Mouse (Mus musculus) testis, adult 2 months (tissue): ENCODE results near the gene Slc10a7. TPM values are rescaled to one million over a fixed set of nuclear protein-coding genes. Genes with fewer than 3 reads are reported as not detected.

Experiments used
- H3K27ac ChIP-seq: fragments of 200-500 bp; 2 replicates; pipeline ENCODE4 v1.5.1; 2012; ENCODE audit warnings: low read depth, low read length; ENCODE audit not compliant: control insufficient read depth, insufficient read depth
- H3K27me3 ChIP-seq: fragments of 200-500 bp; 2 replicates; pipeline ENCODE4 v1.6.1; 2012; ENCODE audit warnings: mild to moderate bottlenecking, low read length, moderate library complexity; ENCODE audit not compliant: control insufficient read depth, insufficient read depth
- H3K36me3 ChIP-seq: fragments of 200-500 bp; 2 replicates; pipeline ENCODE4 v1.6.1; 2012; ENCODE audit warnings: mild to moderate bottlenecking, low read length; ENCODE audit not compliant: control insufficient read depth, insufficient read depth
- H3K4me1 ChIP-seq: fragments of 200-500 bp; 2 replicates; pipeline ENCODE4 v1.6.1; 2012; ENCODE audit warnings: low read length; ENCODE audit not compliant: control insufficient read depth, insufficient read depth
- H3K4me3 ChIP-seq: fragments of 200-500 bp; 2 replicates; pipeline ENCODE4 v1.5.1; 2012; ENCODE audit warnings: low read depth, mild to moderate bottlenecking, low read length, moderate library complexity, mixed read lengths; ENCODE audit not compliant: control insufficient read depth
- CTCF ChIP-seq: fragments of 200-500 bp; IDR thresholded peaks from 2 replicates; pipeline ENCODE4 v1.5.1; 2012; ENCODE audit warnings: low read depth, mild to moderate bottlenecking, inconsistent platforms, low read length, moderate library complexity; ENCODE audit not compliant: control insufficient read depth, insufficient read depth, insufficient replicate concordance
- POLR2A ChIP-seq: fragments of 200-500 bp; IDR thresholded peaks from 2 replicates; pipeline ENCODE4 v1.6.1; 2012; ENCODE audit warnings: low read depth, mild to moderate bottlenecking, inconsistent platforms, low read length, moderate library complexity; ENCODE audit not compliant: control insufficient read depth
- polyA plus RNA-seq: library from polyadenylated mRNA; depleted of rRNA; stranded (reverse); fragments of >200 nt; gene quantifications from 2 replicates; pipeline ENCODE4 v1.2.3, GENCODE M21; 2012

Gene Slc10a7
- polyA plus RNA-seq, 1 experiment, result 10.8 TPM

- no peaks in the 10 kb centered on the region for H3K4me1 ChIP-seq
- H3K4me3 ChIP-seq, result no peak overlapping the region
- no peaks in the 10 kb centered on the region for H3K27me3 ChIP-seq
- no peak overlapping the region for H3K27ac ChIP-seq
- no peaks in the 10 kb centered on the region for H3K36me3 ChIP-seq
- TF ChIP-seq POLR2A, result no peak
Measured at GRCm38 (mm10) chr8:78732410-78732809, 223.3 kb downstream of the Slc10a7 start.

- no peak overlapping the region for H3K4me3 ChIP-seq
- no peaks in the 10 kb centered on the region for H3K4me1 ChIP-seq
- TF ChIP-seq CTCF, result no peak
- no peak for TF ChIP-seq POLR2A
- no peaks in the 10 kb centered on the region for H3K27me3 ChIP-seq
- H3K27ac ChIP-seq, result no peak overlapping the region
- H3K36me3 ChIP-seq, result no peaks in the 10 kb centered on the region
Measured at GRCm38 (mm10) chr8:78732995-78733512, 223.9 kb downstream of the Slc10a7 start.

- Histone ChIP-seq H3K36me3 (no peaks in the 10 kb centered on the region), H3K4me3 (no peak overlapping the region), H3K4me1 (no peaks in the 10 kb centered on the region), H3K27me3 (no peaks in the 10 kb centered on the region), H3K27ac (no peak overlapping the region)
- TF ChIP-seq CTCF (no peak), POLR2A (no peak)
Measured at GRCm38 (mm10) chr8:78734721-78735517, 225.8 kb downstream of the Slc10a7 start.

GRCm38 (mm10) chr8:78738304-78738703, 229.2 kb downstream of the Slc10a7 start:
- TF ChIP-seq POLR2A, result no peak
- TF ChIP-seq CTCF, result no peak
- no peak overlapping the region for H3K27ac ChIP-seq

GRCm38 (mm10) chr8:78740936-78741335, 231.8 kb downstream of the Slc10a7 start:
- no peak for TF ChIP-seq CTCF
- no peak for TF ChIP-seq POLR2A

More at GRCm38 (mm10) chr8:78738304-78738703, 229.2 kb downstream of the Slc10a7 start:
- no peaks in the 10 kb centered on the region; the same call in 1 of the 2 replicates for H3K4me1 ChIP-seq
- H3K36me3 ChIP-seq, result no peaks in the 10 kb centered on the region
- no peaks in the 10 kb centered on the region for H3K27me3 ChIP-seq
- no peak overlapping the region for H3K4me3 ChIP-seq

GRCm38 (mm10) chr8:78741496-78741895, 232.3 kb downstream of the Slc10a7 start:
- Histone ChIP-seq H3K4me1 (no peaks in the 10 kb centered on the region; the same call in 1 of the 2 replicates), H3K36me3 (no peaks in the 10 kb centered on the region), H3K27me3 (no peaks in the 10 kb centered on the region), H3K4me3 (no peak overlapping the region), H3K27ac (peak overlapping the region; percentile 65)
- TF ChIP-seq POLR2A (no peak), CTCF (no peak)

More at GRCm38 (mm10) chr8:78740936-78741335, 231.8 kb downstream of the Slc10a7 start:
- Histone ChIP-seq H3K27me3 (no peaks in the 10 kb centered on the region), H3K36me3 (no peaks in the 10 kb centered on the region), H3K4me1 (no peaks in the 10 kb centered on the region; the same call in 1 of the 2 replicates), H3K27ac (peak overlapping the region; percentile 44), H3K4me3 (no peak overlapping the region)

GRCm38 (mm10) chr8:78741965-78742364, 232.8 kb downstream of the Slc10a7 start:
- no peak for TF ChIP-seq POLR2A
- TF ChIP-seq CTCF, result no peak
- Histone ChIP-seq H3K4me1 (no peaks in the 10 kb centered on the region; the same call in 1 of the 2 replicates), H3K4me3 (no peak overlapping the region), H3K36me3 (no peaks in the 10 kb centered on the region), H3K27me3 (no peaks in the 10 kb centered on the region), H3K27ac (peak overlapping the region; percentile 79)

- H3K27me3 ChIP-seq, result no peaks in the 10 kb centered on the region
- no peak overlapping the region for H3K4me3 ChIP-seq
- H3K4me1 ChIP-seq, result no peaks in the 10 kb centered on the region; the same call in 1 of the 2 replicates
- TF ChIP-seq POLR2A, result no peak
- no peak for TF ChIP-seq CTCF
- no peaks in the 10 kb centered on the region for H3K36me3 ChIP-seq
- H3K27ac ChIP-seq, result no peak overlapping the region
Measured at GRCm38 (mm10) chr8:78742453-78742852, 233.3 kb downstream of the Slc10a7 start.
